Mouse (Mus musculus) adrenal gland, adult 10 weeks (tissue): ENCODE data around the gene Omt2b. TPM values are rescaled to one million over a fixed set of nuclear protein-coding genes. Genes with fewer than 3 reads are reported as not detected.

Source experiments
- polyA plus RNA-seq: library from polyadenylated mRNA; stranded (reverse); fragments of 350-450 nt; fragmentation: Illumina TruSeq; extraction: RNeasy Lipid Tissue Mini Kit (QIAGEN cat#74804); gene quantifications from one replicate; pipeline ENCODE4 v1.2.3, GENCODE M21; 2014; ENCODE audit warnings: low read depth, low replicate concordance

The Omt2b gene
- polyA plus RNA-seq = not detected

DNA sequence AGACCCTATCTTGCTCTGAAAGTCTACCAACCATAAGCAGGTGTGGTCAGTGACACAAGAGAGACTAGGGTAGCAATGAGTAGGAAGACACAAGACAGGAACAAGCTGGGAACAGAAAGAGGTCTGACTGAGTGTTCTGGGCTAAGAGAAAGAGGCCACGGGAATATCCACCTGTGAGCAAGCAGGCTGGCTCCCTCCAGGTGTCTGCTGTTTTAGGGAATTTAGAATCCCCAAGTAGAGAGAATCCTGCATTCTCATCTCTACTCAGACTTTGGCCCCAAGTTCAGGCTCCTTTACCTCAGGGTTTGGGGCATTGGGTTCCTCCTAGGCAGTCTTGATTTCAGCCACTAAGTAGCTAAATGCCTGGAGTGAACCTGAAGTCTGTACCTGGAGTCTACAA is at the start of gene Omt2b:
Gene Omt2b (plus strand): TSS at position 301 of the 400 bp plus-strand sequence.

GRCm38 (mm10) chr9:78289723-78290122 is 37.7 kb upstream of the Omt2b start, which contains the start of gene Gm10639:
TSS of gene Gm10639 (plus strand) at chr9:78289923.

GRCm38 (mm10) chr9:78314696-78315095 is 12.7 kb upstream of the Omt2b start, which contains the start of gene Omt2a:
TSS of gene Omt2a (minus strand) at chr9:78314796.

DNA sequence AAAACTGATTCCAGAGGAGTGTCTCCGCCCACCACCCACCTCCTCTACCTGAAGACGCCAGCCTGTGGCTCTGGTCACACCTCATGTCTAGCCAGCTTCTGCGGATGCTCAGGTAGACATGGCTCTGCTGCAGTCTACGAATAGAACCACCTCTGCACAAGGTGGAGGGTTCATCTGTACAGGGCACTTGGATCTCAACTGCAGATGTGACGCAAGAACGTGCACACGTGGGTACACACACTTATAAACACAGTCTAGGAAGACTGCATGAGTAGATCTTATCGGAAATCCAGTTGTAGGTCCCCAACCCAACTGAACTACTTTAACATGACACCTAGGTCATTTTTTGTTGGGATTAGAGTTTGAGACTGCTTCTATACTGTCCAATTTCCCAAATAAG is 28.2 kb downstream of the Omt2b start, which contains the start of gene Gsta2:
Gene Gsta2 (minus strand): TSS at position 178 of the 400 bp plus-strand sequence.

GRCm38 (mm10) chr9:78367959-78368358 is 40.6 kb downstream of the Omt2b start, which contains the start of gene Dppa5a:
TSS of gene Dppa5a (minus strand) at chr9:78368177.

DNA sequence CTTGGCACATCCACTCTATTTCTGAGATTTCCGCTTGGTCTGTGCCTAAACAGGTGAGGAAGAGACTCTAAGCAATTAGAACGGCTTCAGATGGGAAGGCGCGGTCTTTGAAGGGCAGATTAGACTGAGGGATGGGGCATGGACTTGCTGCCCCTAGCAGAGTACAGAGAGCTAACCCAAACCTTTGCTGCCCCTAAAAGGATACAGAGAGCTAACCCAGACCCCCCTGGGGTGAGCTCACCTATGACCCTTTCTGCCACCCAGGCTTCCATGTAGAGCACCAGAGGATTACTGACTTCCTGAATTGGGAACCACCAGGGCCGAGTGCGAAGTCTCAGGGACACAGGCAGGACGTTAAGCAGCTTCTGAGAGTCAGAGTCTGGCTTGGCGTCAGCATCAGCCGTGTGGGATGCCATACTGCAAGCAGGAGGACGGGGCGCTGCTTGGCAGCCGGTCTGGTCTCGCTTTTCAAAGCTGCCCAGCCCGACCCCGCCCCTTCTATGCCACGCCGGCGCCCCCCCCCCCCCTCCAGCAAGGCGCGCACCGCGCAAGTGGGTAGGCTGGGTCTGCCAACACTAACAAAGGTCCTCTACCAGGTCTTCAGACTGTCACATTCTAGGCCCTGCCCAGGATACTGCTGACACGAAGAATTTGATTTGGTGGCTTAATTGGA is 50.9 kb downstream of the Omt2b start, which contains the start of gene Ooep:
Gene Ooep (minus strand): TSS at position 613 of the 673 bp plus-strand sequence.

Other genes with a start within 250 kb of the Omt2b start
- 63.6 TPM for gene Fbxo9, start 218.5 kb upstream of the Omt2b start, polyA plus RNA-seq
- gene Ick, start 218.4 kb upstream of the Omt2b start, polyA plus RNA-seq = 21.9 TPM
- 33.9 TPM for gene Gsta4, start 144.8 kb upstream of the Omt2b start, polyA plus RNA-seq
- gene Gsta1, start 96.9 kb upstream of the Omt2b start, polyA plus RNA-seq = not detected
- not detected for gene Gm3776, start 70.5 kb upstream of the Omt2b start, polyA plus RNA-seq
- not detected for gene Gm10639, start 37.7 kb upstream of the Omt2b start, polyA plus RNA-seq
- not detected for gene Omt2a, start 12.8 kb upstream of the Omt2b start, polyA plus RNA-seq
- gene Gsta2, start 28.2 kb downstream of the Omt2b start, polyA plus RNA-seq = not detected
- not detected for gene Dppa5a, start 40.6 kb downstream of the Omt2b start, polyA plus RNA-seq
- gene Ooep, start 51.1 kb downstream of the Omt2b start, polyA plus RNA-seq = 0.29 TPM
- gene Ddx43, start 68.2 kb downstream of the Omt2b start, polyA plus RNA-seq = not detected
- 1.8 TPM for gene Cgas, start 115.6 kb downstream of the Omt2b start, polyA plus RNA-seq
- 34.2 TPM for gene Mto1, start 120.6 kb downstream of the Omt2b start, polyA plus RNA-seq
- gene Gm17324, start 121.2 kb downstream of the Omt2b start, polyA plus RNA-seq = not detected
- gene Eef1a1, start 161.6 kb downstream of the Omt2b start, polyA plus RNA-seq = 4,290 TPM